15 mouse cellular contexts compared by ENCODE assay signal in genomic region chr12:16817147-16817546, GRCm38 (mm10).
"Had no signal": no experiment of that assay in that cellular context is flagged by ENCODE, and none has a peak within 500 bp of the region (broad histone marks: within the 10 kb centered on the region; RNA-seq: fewer than 3 reads in every experiment).

No protein-coding gene starts in this region.

- H3K27me3 ChIP-seq: limb, embryonic 13.5 days; liver, embryonic 15.5 days; lung, embryonic 15.5 days; stomach, embryonic 15.5 days had no signal

- H3K4me3 ChIP-seq: layer of hippocampus, adult 2 months; limb, embryonic 13.5 days; liver, embryonic 15.5 days; lung, embryonic 15.5 days; midbrain, embryonic 10.5 days; stomach, embryonic 15.5 days had no signal

- H3K9me3 ChIP-seq: limb, embryonic 13.5 days; liver, embryonic 15.5 days; lung, embryonic 15.5 days; midbrain, embryonic 10.5 days; stomach, embryonic 15.5 days had no signal

- H3K27ac ChIP-seq: kidney, postnatal 0 days; layer of hippocampus, adult 2 months; limb, embryonic 13.5 days; liver, embryonic 15.5 days; lung, embryonic 15.5 days; midbrain, embryonic 10.5 days; stomach, embryonic 15.5 days had no signal

- H3K4me2 ChIP-seq: limb, embryonic 13.5 days; liver, embryonic 15.5 days; lung, embryonic 15.5 days; stomach, embryonic 15.5 days had no signal

- ATAC-seq: midbrain, embryonic 16.5 days had no signal

- H3K9ac ChIP-seq: limb, embryonic 13.5 days; liver, embryonic 15.5 days; lung, embryonic 15.5 days; stomach, embryonic 15.5 days had no signal

- DNase-seq: kidney, adult 11 months; kidney, adult 9 months; kidney, postnatal 36 days; left cerebral cortex, postnatal 4 days; right cerebral cortex, postnatal 14 days; thymus, adult 2 months; thymus, postnatal 25 days had no signal
